Mouse (Mus musculus) embryonic facial prominence, embryonic 13.5 days (tissue): ENCODE measurements around the gene Setx. TPM values are rescaled to one million over a fixed set of nuclear protein-coding genes. Genes with fewer than 3 reads are reported as not detected.

Experiments used
- ATAC-seq: fragments of 200-750 bp; cut with Nextera tagmentation; 2 replicates; pipeline ENCODE4 v1.8.0; 2017; ENCODE audit warnings: low read depth; ENCODE audit not compliant: insufficient number of reproducible peaks, insufficient read depth, low FRiP score, low TSS enrichment
- H3K27ac ChIP-seq: fragments of 300-500 bp; sonication (generic); 2 replicates; pipeline ENCODE4 v1.5.1; 2015; ENCODE audit warnings: moderate library complexity, mild to moderate bottlenecking, inconsistent platforms
- H3K27me3 ChIP-seq: fragments of 300-500 bp; sonication (generic); 2 replicates; pipeline ENCODE4 v1.6.1; 2015; ENCODE audit warnings: mild to moderate bottlenecking, inconsistent platforms
- H3K36me3 ChIP-seq: fragments of 300-500 bp; sonication (generic); 2 replicates; pipeline ENCODE4 v1.6.1; 2015; ENCODE audit warnings: mild to moderate bottlenecking, inconsistent platforms
- H3K4me1 ChIP-seq: fragments of 300-500 bp; sonication (generic); 2 replicates; pipeline ENCODE4 v1.6.1; 2015; ENCODE audit warnings: inconsistent platforms
- H3K4me2 ChIP-seq: fragments of 300-500 bp; sonication (generic); 2 replicates; pipeline ENCODE4 v1.6.1; 2015; ENCODE audit warnings: moderate library complexity, mild to moderate bottlenecking, inconsistent platforms
- H3K4me3 ChIP-seq: fragments of 300-500 bp; sonication (generic); 2 replicates; pipeline ENCODE4 v1.5.1; 2015; ENCODE audit warnings: mild to moderate bottlenecking, inconsistent platforms
- H3K9ac ChIP-seq: fragments of 300-500 bp; sonication (generic); 2 replicates; pipeline ENCODE4 v1.6.1; 2015; ENCODE audit warnings: mild to moderate bottlenecking, inconsistent platforms
- H3K9me3 ChIP-seq: fragments of 300-500 bp; sonication (generic); 2 replicates; pipeline ENCODE4 v1.6.1; 2016; ENCODE audit warnings: inconsistent platforms
- WGBS: fragments of 180-500 bp; shearing (Covaris S2); methylation state at CpG from one replicate; pipeline ENCODE4 v1.1.7; 2015; ENCODE audit warnings: mixed read lengths; 5-methylcytosine and 5-hydroxymethylcytosine counted together
- polyA plus RNA-seq: library from polyadenylated mRNA; unstranded; fragments of >200 nt; fragmentation: Nextera tagmentation; extraction: Ambion mirVana; gene quantifications from 2 replicates; pipeline ENCODE4 v1.2.1, GENCODE M21; 2015

The Setx gene
- polyA plus RNA-seq, 1 experiment from 2014 or later: 13.2 TPM

GRCm38 (mm10) chr2:29196844-29197243 lies 72.9 kb downstream of the Setx start:
- Histone ChIP-seq H3K9me3 (no peaks in the 10 kb centered on the region), H3K27ac (no peak overlapping the region), H3K36me3 (no peaks in the 10 kb centered on the region), H3K4me3 (no peak overlapping the region), H3K4me2 (no peak overlapping the region), H3K27me3 (peaks cover 47% of the 10 kb centered on the region), H3K9ac (no peak overlapping the region), H3K4me1 (peaks cover 8% of the 10 kb centered on the region)
- ATAC-seq: no peak
- 70% methylated on average over 12 of the region's 12 CpGs for WGBS

- Histone ChIP-seq H3K4me2 (no peak overlapping the region), H3K4me3 (no peak overlapping the region), H3K9me3 (no peaks in the 10 kb centered on the region), H3K27ac (no peak overlapping the region), H3K36me3 (no peaks in the 10 kb centered on the region), H3K27me3 (peaks cover 58% of the 10 kb centered on the region), H3K4me1 (peaks cover 8% of the 10 kb centered on the region), H3K9ac (no peak overlapping the region)
- WGBS: 73% methylated on average over 5 of the region's 5 CpGs
- ATAC-seq: no peak
These were observed 74.5 kb downstream of the Setx start for GRCm38 (mm10) chr2:29198446-29198845.

GRCm38 (mm10) chr2:29199909-29200308 lies 75.9 kb downstream of the Setx start:
- Histone ChIP-seq H3K27me3 (peaks cover 60% of the 10 kb centered on the region), H3K27ac (no peak overlapping the region), H3K4me3 (no peak overlapping the region), H3K9me3 (no peaks in the 10 kb centered on the region), H3K9ac (no peak overlapping the region), H3K4me1 (peaks cover 4% of the 10 kb centered on the region), H3K36me3 (no peaks in the 10 kb centered on the region), H3K4me2 (no peak overlapping the region)
- ATAC-seq: no peak
- WGBS: 6% methylated on average over 3 of the region's 3 CpGs

- no peak overlapping the region for H3K4me2 ChIP-seq
- no peak overlapping the region for H3K4me3 ChIP-seq
- H3K9me3 ChIP-seq: no peaks in the 10 kb centered on the region
- H3K4me1 ChIP-seq: no peaks in the 10 kb centered on the region
- H3K36me3 ChIP-seq: no peaks in the 10 kb centered on the region
- no peak overlapping the region for H3K9ac ChIP-seq
- H3K27me3 ChIP-seq: peaks cover 47% of the 10 kb centered on the region
- no peak for ATAC-seq
- H3K27ac ChIP-seq: no peak overlapping the region
- 43% methylated on average over 11 of the region's 11 CpGs for WGBS
These were observed 77.4 kb downstream of the Setx start for GRCm38 (mm10) chr2:29201223-29201955.

- Histone ChIP-seq H3K4me2 (no peak overlapping the region), H3K9ac (no peak overlapping the region), H3K4me1 (no peaks in the 10 kb centered on the region), H3K36me3 (no peaks in the 10 kb centered on the region), H3K4me3 (no peak overlapping the region), H3K27ac (no peak overlapping the region), H3K27me3 (peaks cover 24% of the 10 kb centered on the region), H3K9me3 (no peaks in the 10 kb centered on the region)
- 24% methylated on average over 8 of the region's 8 CpGs for WGBS
- no peak for ATAC-seq
These were observed 82.2 kb downstream of the Setx start for GRCm38 (mm10) chr2:29206156-29206555.

- H3K9me3 ChIP-seq: no peaks in the 10 kb centered on the region
- H3K9ac ChIP-seq: no peak overlapping the region
- H3K4me1 ChIP-seq: no peaks in the 10 kb centered on the region
- no peak overlapping the region for H3K4me3 ChIP-seq
- H3K36me3 ChIP-seq: no peaks in the 10 kb centered on the region
- no peak for ATAC-seq
- H3K27me3 ChIP-seq: no peaks in the 10 kb centered on the region
- no peak overlapping the region for H3K27ac ChIP-seq
- 43% methylated on average over 8 of the region's 8 CpGs for WGBS
- H3K4me2 ChIP-seq: no peak overlapping the region
These were observed 92.5 kb downstream of the Setx start for GRCm38 (mm10) chr2:29216286-29217012.

GRCm38 (mm10) chr2:29217042-29217441 lies 93.1 kb downstream of the Setx start:
- Histone ChIP-seq H3K27ac (no peak overlapping the region), H3K9ac (no peak overlapping the region), H3K4me2 (no peak overlapping the region), H3K4me1 (no peaks in the 10 kb centered on the region), H3K9me3 (no peaks in the 10 kb centered on the region), H3K4me3 (no peak overlapping the region), H3K27me3 (no peaks in the 10 kb centered on the region), H3K36me3 (no peaks in the 10 kb centered on the region)
- 85% methylated on average over 5 of the region's 5 CpGs for WGBS
- no peak for ATAC-seq

GRCm38 (mm10) chr2:29217897-29218296 lies 93.9 kb downstream of the Setx start:
- 69% methylated on average over 10 of the region's 10 CpGs for WGBS
- Histone ChIP-seq H3K27me3 (no peaks in the 10 kb centered on the region), H3K36me3 (no peaks in the 10 kb centered on the region), H3K4me1 (no peaks in the 10 kb centered on the region), H3K9ac (no peak overlapping the region), H3K27ac (no peak overlapping the region), H3K4me3 (no peak overlapping the region), H3K9me3 (no peaks in the 10 kb centered on the region), H3K4me2 (no peak overlapping the region)
- ATAC-seq: no peak

GRCm38 (mm10) chr2:29218831-29219230 lies 94.8 kb downstream of the Setx start:
- no peak overlapping the region for H3K9ac ChIP-seq
- 88% methylated on average over 5 of the region's 5 CpGs for WGBS
- no peak overlapping the region for H3K4me3 ChIP-seq
- H3K27ac ChIP-seq: no peak overlapping the region
- H3K27me3 ChIP-seq: no peaks in the 10 kb centered on the region
- no peaks in the 10 kb centered on the region for H3K9me3 ChIP-seq
- ATAC-seq: no peak
- H3K36me3 ChIP-seq: no peaks in the 10 kb centered on the region
- no peak overlapping the region for H3K4me2 ChIP-seq
- no peaks in the 10 kb centered on the region for H3K4me1 ChIP-seq

GRCm38 (mm10) chr2:29222302-29222701 lies 98.3 kb downstream of the Setx start:
- Histone ChIP-seq H3K4me1 (no peaks in the 10 kb centered on the region), H3K9me3 (no peaks in the 10 kb centered on the region), H3K4me3 (no peak overlapping the region), H3K4me2 (no peak overlapping the region), H3K27me3 (no peaks in the 10 kb centered on the region), H3K36me3 (no peaks in the 10 kb centered on the region), H3K27ac (no peak overlapping the region), H3K9ac (no peak overlapping the region)
- 1% methylated on average over 4 of the region's 4 CpGs for whole genome bisulfite sequencing
- no peak for ATAC-seq

- H3K9ac ChIP-seq: no peak overlapping the region
- no peak for ATAC-seq
- 37% methylated on average over 7 of the region's 7 CpGs for WGBS
- no peak overlapping the region for H3K4me2 ChIP-seq
- H3K9me3 ChIP-seq: no peaks in the 10 kb centered on the region
- H3K27ac ChIP-seq: no peak overlapping the region
- H3K4me3 ChIP-seq: no peak overlapping the region
- no peaks in the 10 kb centered on the region for H3K27me3 ChIP-seq
- no peaks in the 10 kb centered on the region for H3K36me3 ChIP-seq
- H3K4me1 ChIP-seq: no peaks in the 10 kb centered on the region
These were observed 99.7 kb downstream of the Setx start for GRCm38 (mm10) chr2:29223591-29224262.

GRCm38 (mm10) chr2:29226671-29227070 lies 102.7 kb downstream of the Setx start:
- Histone ChIP-seq H3K36me3 (no peaks in the 10 kb centered on the region), H3K9ac (no peak overlapping the region), H3K27ac (no peak overlapping the region), H3K4me1 (no peaks in the 10 kb centered on the region), H3K27me3 (no peaks in the 10 kb centered on the region), H3K9me3 (no peaks in the 10 kb centered on the region), H3K4me2 (no peak overlapping the region), H3K4me3 (no peak overlapping the region)
- ATAC-seq: no peak
- WGBS: 64% methylated on average over 4 of the region's 4 CpGs
